In genomic region chr4:43420305-43420704, GRCm38 (mm10) we compare ENCODE assay signal across 7 mouse cellular contexts. TPM values are rescaled to one million over a fixed set of nuclear protein-coding genes. Genes with fewer than 3 reads are reported as not detected.
DNase-seq lines count a peak whose midpoint lies in the region; ATAC-seq and TF ChIP-seq lines count a peak whose summit lies in the region.

No protein-coding gene starts in this region.

- peaks cover 21% of the 10 kb centered on the region for H3K9me3 ChIP-seq in G1E (replicated peaks)
- H3K9me3 ChIP-seq in embryonic facial prominence, embryonic 14.5 days (ENCODE audit: control insufficient read depth, low read length), result no peaks in the 10 kb centered on the region

- H3K36me3 ChIP-seq in G1E (replicated peaks), result peaks cover 2% of the 10 kb centered on the region
- H3K36me3 ChIP-seq in embryonic facial prominence, embryonic 14.5 days (ENCODE audit: control insufficient read depth, insufficient read depth, low read length), result peaks cover 64% of the 10 kb centered on the region

- peaks cover 27% of the 10 kb centered on the region; the same call in 1 of the 2 replicates for H3K27me3 ChIP-seq in G1E (ENCODE audit: insufficient read depth, low read length)
- peaks cover 15% of the 10 kb centered on the region; the same call in 1 of the 2 replicates for H3K27me3 ChIP-seq in embryonic facial prominence, embryonic 14.5 days (replicated peaks; ENCODE audit: control insufficient read depth, insufficient read depth, low read length)

- 2% methylated on average over 6 of the region's 6 CpGs for WGBS in embryonic facial prominence, embryonic 14.5 days

- peak; percentile 84 for TF ChIP-seq CTCF in G1E (IDR thresholded peaks at IDR 0.05; ENCODE audit: low read depth, low read length)

- H3K4me1 ChIP-seq in G1E (ENCODE audit: insufficient read depth, low read depth, low read length), result peaks cover 52% of the 10 kb centered on the region
- no peaks in the 10 kb centered on the region; the same call in 1 of the 2 replicates for H3K4me1 ChIP-seq in embryonic facial prominence, embryonic 14.5 days (ENCODE audit: control insufficient read depth, insufficient read depth, low read length)

- DNase-seq in G1E (ENCODE audit: low spot score), result peak; percentile 61
- DNase-seq in adrenal gland, postnatal 14 days, result peak; percentile 86
- peak; percentile 93 for DNase-seq in embryonic facial prominence, embryonic 14.5 days (ENCODE audit: low spot score)
- DNase-seq in heart, postnatal 4 days, result peak; percentile 87
- peak; percentile 63 to 85 for DNase-seq in layer of hippocampus, adult 8-10 months (ENCODE audit: low spot score in 2 of 2)
- DNase-seq in lung, postnatal 14 days, result peak; percentile 89
- DNase-seq in right cerebral cortex, postnatal 10 days (ENCODE audit: low spot score in 2 of 2), result peak; percentile 81 to 82

- no peak overlapping the region for H3K4me2 ChIP-seq in embryonic facial prominence, embryonic 14.5 days (ENCODE audit: low read depth, low read length)

- H3K4me3 ChIP-seq in G1E (ENCODE audit: low read depth, low read length), result no peak overlapping the region
- no peak overlapping the region for H3K4me3 ChIP-seq in embryonic facial prominence, embryonic 14.5 days (ENCODE audit: low read depth, low read length)

- 0 out of 2 replicates have a peak overlapping the region, but pooled peaks have one; percentile 3 for H3K9ac ChIP-seq in embryonic facial prominence, embryonic 14.5 days (ENCODE audit: low read depth, low read length)

- ATAC-seq in G1E (ENCODE audit: extremely low read depth, insufficient number of reproducible peaks, low FRiP score, poor library complexity, severe bottlenecking), result no peak
- 0 out of 2 replicates have a peak, but pooled peaks have one; percentile 28 for ATAC-seq in embryonic facial prominence, embryonic 14.5 days (ENCODE audit: low read depth)

- 0 out of 2 replicates have a peak overlapping the region, but pooled peaks have one; percentile 28 for H3K27ac ChIP-seq in embryonic facial prominence, embryonic 14.5 days (replicated peaks; ENCODE audit: low read depth, low read length)

RNA-seq across cellular contexts. Expression of gene Fam166b, which starts 8.6 kb away (rescaled TPM):
- total RNA-seq in G1E (2014; fragmentation: Nextera tagmentation), result not detected in 2 replicates
- total RNA-seq in G1E (2017), result 0.11 TPM in 1 of 2 replicates, not detected in the other
- not detected in 2 replicates for polyA plus RNA-seq in G1E (2012)
- not detected in 2 replicates for total RNA-seq in adrenal gland, postnatal 14 days (2021)
- 0.22 and 0.33 TPM in 2 replicates for polyA plus RNA-seq in embryonic facial prominence, embryonic 14.5 days (2014; fragmentation: Nextera tagmentation; extraction: Ambion mirVana)
- total RNA-seq in heart, postnatal 4 days (2021), result not detected
- total RNA-seq in layer of hippocampus, adult 8-10 months (2022), result 1 to 10 TPM in 2 of 4 experiments, under 1 TPM in 2; 0.31 to 3.7 (median 1.3) TPM

RNA-seq across cellular contexts. Expression of gene Tesk1, which starts 21.4 kb away (rescaled TPM):
- total RNA-seq in G1E (2014; fragmentation: Nextera tagmentation), result 23.5 and 26.3 TPM in 2 replicates
- 8.7 and 10.6 TPM in 2 replicates for total RNA-seq in G1E (2017)
- 55.8 and 64.0 TPM in 2 replicates for polyA plus RNA-seq in G1E (2012)
- total RNA-seq in adrenal gland, postnatal 14 days (2021), result 53.9 and 59.0 TPM in 2 replicates
- polyA plus RNA-seq in embryonic facial prominence, embryonic 14.5 days (2014; fragmentation: Nextera tagmentation; extraction: Ambion mirVana), result 13.2 and 14.8 TPM in 2 replicates
- total RNA-seq in heart, postnatal 4 days (2021), result 10 to 100 TPM; 41.2 to 45.4 TPM
- 10 to 100 TPM; 76.6 to 82.7 (median 81.8) TPM for total RNA-seq in layer of hippocampus, adult 8-10 months (2022)

RNA-seq across cellular contexts. Expression of gene Cd72, which starts 34.1 kb away (rescaled TPM):
- total RNA-seq in G1E (2014; fragmentation: Nextera tagmentation) (0.87 TPM in 1 of 2 replicates, not detected in the other), G1E (2017) (0.16 and 1.3 TPM in 2 replicates)
- 1.0 and 1.5 TPM in 2 replicates for polyA plus RNA-seq in G1E (2012)
- total RNA-seq in adrenal gland, postnatal 14 days (2021), result 2.7 and 12.7 TPM in 2 replicates
- polyA plus RNA-seq in embryonic facial prominence, embryonic 14.5 days (2014; fragmentation: Nextera tagmentation; extraction: Ambion mirVana), result 2.9 and 3.9 TPM in 2 replicates
- under 1 TPM; 0.56 to 0.69 TPM for total RNA-seq in heart, postnatal 4 days (2021)
- 1 to 10 TPM in 1 of 4 experiments, under 1 TPM in 2, not detected in 1; 0.49 to 1.2 (median 0.81) TPM for total RNA-seq in layer of hippocampus, adult 8-10 months (2022)

RNA-seq across cellular contexts. Expression of gene Rusc2, which starts 38.5 kb away (rescaled TPM):
- total RNA-seq in G1E (2014; fragmentation: Nextera tagmentation) (11.9 and 17.1 TPM in 2 replicates), G1E (2017) (4.5 and 8.7 TPM in 2 replicates)
- 14.5 and 18.5 TPM in 2 replicates for polyA plus RNA-seq in G1E (2012)
- 34.8 and 38.6 TPM in 2 replicates for total RNA-seq in adrenal gland, postnatal 14 days (2021)
- 11.3 and 11.5 TPM in 2 replicates for polyA plus RNA-seq in embryonic facial prominence, embryonic 14.5 days (2014; fragmentation: Nextera tagmentation; extraction: Ambion mirVana)
- 10 to 100 TPM; 39.5 to 41.2 TPM for total RNA-seq in heart, postnatal 4 days (2021)
- 100 to 1,000 TPM; 117 to 120 (median 117) TPM for total RNA-seq in layer of hippocampus, adult 8-10 months (2022)
